ENCODE assay signal across 8 mouse cellular contexts in the genomic region with DNA sequence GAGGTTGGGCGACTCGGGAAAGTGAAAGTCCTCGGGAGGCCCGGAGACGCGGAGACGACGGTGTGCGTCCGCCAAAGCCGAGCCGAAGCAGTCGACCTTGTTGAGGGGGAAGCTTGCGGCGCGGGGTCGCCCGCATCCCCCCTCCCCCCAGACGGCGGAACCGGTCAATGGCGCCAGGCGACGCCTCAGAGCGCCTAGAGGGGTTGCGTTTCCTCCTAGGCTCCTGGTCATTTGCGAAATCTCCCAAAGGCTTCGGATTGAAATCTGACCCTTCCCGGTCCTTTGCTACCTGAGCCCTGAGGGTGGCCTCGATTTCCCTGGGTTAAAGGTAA. TPM values are rescaled to one million over a fixed set of nuclear protein-coding genes. Genes with fewer than 3 reads are reported as not detected.
DNase-seq lines count a peak whose midpoint lies in the region; ATAC-seq and TF ChIP-seq lines count a peak whose summit lies in the region.

No protein-coding gene starts in this region.

- peak overlapping the region; percentile 79 for H3K9ac ChIP-seq in forebrain, embryonic 15.5 days (replicated peaks)
- peak overlapping the region; percentile 94 for H3K9ac ChIP-seq in liver, postnatal 0 days (replicated peaks)

- no peaks in the 10 kb centered on the region for H3K9me3 ChIP-seq in forebrain, embryonic 15.5 days
- no peaks in the 10 kb centered on the region for H3K9me3 ChIP-seq in liver, postnatal 0 days (ENCODE audit: low read length)

- intact Hi-C loops in gastrocnemius, adult 2 months (cut with DNase I): loop anchor here (1.0 kb wide), 1 partner anchor 16 kb away; no protein-coding TSS in a partner anchor
- intact Hi-C loops in left cerebral cortex, postnatal 14 days (cut with DNase I): no loop called here

- H3K79me3 ChIP-seq in C2C12 (ENCODE audit: low read depth): peaks cover 18% of the 10 kb centered on the region

- H3K36me3 ChIP-seq in C2C12 (ENCODE audit: control insufficient read depth, insufficient read depth): no peaks in the 10 kb centered on the region
- no peaks in the 10 kb centered on the region; the same call in 1 of the 2 replicates for H3K36me3 ChIP-seq in forebrain, embryonic 15.5 days
- H3K36me3 ChIP-seq in liver, postnatal 0 days (replicated peaks; ENCODE audit: insufficient read depth, low read length): peaks cover 4% of the 10 kb centered on the region

- peaks cover 20% of the 10 kb centered on the region for H3K79me2 ChIP-seq in C2C12 (ENCODE audit: control insufficient read depth, insufficient read depth)

- H3K27me3 ChIP-seq in C2C12 (ENCODE audit: control insufficient read depth, insufficient read depth, insufficient read length): no peaks in the 10 kb centered on the region
- peaks cover 10% of the 10 kb centered on the region; the same call in 1 of the 2 replicates for H3K27me3 ChIP-seq in forebrain, embryonic 15.5 days
- no peaks in the 10 kb centered on the region for H3K27me3 ChIP-seq in liver, postnatal 0 days (ENCODE audit: insufficient read depth, low read length)

- H3K27ac ChIP-seq in gastrocnemius, adult 2 months: peak overlapping the region; percentile 99
- H3K27ac ChIP-seq in forebrain, embryonic 15.5 days (replicated peaks): peak overlapping the region; percentile 92
- peak overlapping the region; percentile 99 for H3K27ac ChIP-seq in liver, postnatal 0 days (ENCODE audit: low read depth)

- TF ChIP-seq EP300 in liver, postnatal 0 days (IDR thresholded peaks at IDR 0.05; ENCODE audit: low read depth): peak; percentile 58; the same call in 1 of the 2 replicates

- TF ChIP-seq CTCF in gastrocnemius, adult 2 months (IDR thresholded peaks at IDR 0.05): no peak
- TF ChIP-seq CTCF in C2C12 (IDR thresholded peaks at IDR 0.05; ENCODE audit: control insufficient read depth, insufficient read depth, insufficient read length): no peak
- no peak for TF ChIP-seq CTCF in liver, postnatal 0 days (IDR thresholded peaks at IDR 0.05; ENCODE audit: low read depth)

- DNase-seq in gastrocnemius, adult 2 months: no peak
- no peak for DNase-seq in gastrocnemius, adult 18-20 months (ENCODE audit: low spot score)
- no peak for DNase-seq in liver, postnatal 0 days
- no peak for DNase-seq in retina, embryonic 14.5 days (ENCODE audit: low spot score)
- no peak for DNase-seq in urinary bladder, postnatal 14 days (ENCODE audit: low spot score)
- DNase-seq in left cerebral cortex, postnatal 14 days (ENCODE audit: low spot score in 2 of 2): no peak

- peak; percentile 69 for ATAC-seq in forebrain, embryonic 15.5 days (replicated peaks)
- no peak for ATAC-seq in liver, postnatal 0 days

- peak overlapping the region; percentile 97 for H3K4me3 ChIP-seq in gastrocnemius, adult 2 months
- H3K4me3 ChIP-seq in C2C12 (ENCODE audit: insufficient read depth, poor library complexity, severe bottlenecking): peak overlapping the region; percentile 55
- H3K4me3 ChIP-seq in forebrain, embryonic 15.5 days: peak overlapping the region; percentile 86
- peak overlapping the region; percentile 85 for H3K4me3 ChIP-seq in liver, postnatal 0 days (ENCODE audit: low read depth, low read length)

- peak overlapping the region; percentile 82 for H3K4me2 ChIP-seq in forebrain, embryonic 15.5 days (replicated peaks)
- peak overlapping the region; percentile 87 for H3K4me2 ChIP-seq in liver, postnatal 0 days (ENCODE audit: low read depth, low read length)

- peak overlapping the region; percentile 61 for H3ac ChIP-seq in C2C12 (ENCODE audit: control insufficient read depth, insufficient read length, low read depth)

- peaks cover 51% of the 10 kb centered on the region for H3K4me1 ChIP-seq in forebrain, embryonic 15.5 days
- H3K4me1 ChIP-seq in liver, postnatal 0 days (ENCODE audit: insufficient read depth): peaks cover 28% of the 10 kb centered on the region

- under 1% methylated on average over 30 of the region's 30 CpGs for WGBS in forebrain, embryonic 15.5 days
- 1% methylated on average over 29 of the region's 30 CpGs for WGBS in liver, postnatal 0 days (ENCODE audit: insufficient replicate concordance)

TF ChIP-seq in C2C12, 6 proteins besides CTCF, POLR2A, EP300 and RAD21:
- no peak for TF ChIP-seq MAX (IDR thresholded peaks at IDR 0.05)
- TF ChIP-seq FOSL1 (IDR thresholded peaks at IDR 0.05; ENCODE audit: insufficient read depth, low read length, poor library complexity, severe bottlenecking): no peak
- TF ChIP-seq MYOG (IDR thresholded peaks at IDR 0.05; ENCODE audit: control insufficient read depth, extremely low read depth, insufficient read length): no peak
- no peak for TF ChIP-seq USF1 (IDR thresholded peaks at IDR 0.05; ENCODE audit: low read depth)
TF ChIP-seq in C2C12: peak in this region for 0.

RNA-seq across cellular contexts. Expression of a gene that starts 3.0 kb away (rescaled TPM):
- 10 to 100 TPM; 25.7 to 46.6 TPM for total RNA-seq in gastrocnemius, adult 2 months (2021)
- 10 to 100 TPM; 20.1 to 34.4 TPM for total RNA-seq in gastrocnemius, adult 18-20 months (2021)
- 4.7 TPM for polyA plus RNA-seq in C2C12 (2012; fragmentation: generic; extraction: Trizol)
- 28.2 and 35.3 TPM in 2 replicates for polyA plus RNA-seq in forebrain, embryonic 15.5 days (2015; fragmentation: Nextera tagmentation; extraction: Ambion mirVana)
- polyA plus RNA-seq in liver, postnatal 0 days (2015; fragmentation: Nextera tagmentation; extraction: Ambion mirVana): 42.0 and 45.7 TPM in 2 replicates
- total RNA-seq in left cerebral cortex, postnatal 14 days (2021): 10 to 100 TPM; 36.3 to 39.5 TPM
